Mouse (Mus musculus) brain, embryonic 14.5 days (tissue): ENCODE results near the gene Ankrd52.

Source experiments
- CTCF ChIP-seq: fragments of 200-500 bp; IDR thresholded peaks from 2 replicates; pipeline ENCODE4 v1.5.1; 2012; ENCODE audit warnings: inconsistent platforms, mild to moderate bottlenecking, moderate library complexity, borderline replicate concordance; ENCODE audit not compliant: insufficient read depth, insufficient read length; ENCODE audit errors: extremely low read depth
- POLR2A ChIP-seq: fragments of 200-500 bp; IDR thresholded peaks from 2 replicates; pipeline ENCODE4 v1.6.1; 2012; ENCODE audit warnings: mild to moderate bottlenecking, inconsistent platforms, borderline replicate concordance; ENCODE audit not compliant: poor library complexity, insufficient read depth, insufficient read length, severe bottlenecking; ENCODE audit errors: extremely low read depth

DNA sequence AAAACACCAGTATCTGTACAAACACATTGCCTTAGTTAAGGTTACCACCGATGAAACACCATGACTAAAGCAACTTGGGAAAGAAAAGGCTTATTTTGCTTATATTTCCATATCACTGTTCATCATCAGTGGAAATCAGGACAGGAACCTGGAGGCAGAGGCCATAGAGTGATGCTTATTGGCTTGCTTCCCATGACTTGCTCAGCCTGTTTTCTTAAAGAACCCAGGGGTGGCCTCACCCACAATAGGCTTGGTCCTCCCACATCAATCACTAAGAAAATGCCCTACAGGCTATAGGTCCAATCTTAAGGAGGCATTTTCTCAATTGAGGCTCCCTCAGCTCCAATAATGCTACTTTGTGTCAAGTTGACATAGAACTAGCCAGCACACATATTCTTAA, 65.8 kb downstream of the Ankrd52 start:
- no peak for TF ChIP-seq CTCF
- no peak for TF ChIP-seq POLR2A
